Mouse (Mus musculus) forebrain, postnatal 0 days (tissue): Measurements from ENCODE around the gene Cytip. TPM values are rescaled to one million over a fixed set of nuclear protein-coding genes. Genes with fewer than 3 reads are reported as not detected.
"Not testable (repeated sequence)": the region's sequence is repeated elsewhere in the genome, so short reads cannot be mapped to it uniquely, and the experiment has no call there.

Experiments
- ATAC-seq: fragments of 200-750 bp; cut with Nextera tagmentation; 2 replicates; pipeline ENCODE4 v1.8.0; 2017; ENCODE audit warnings: mild to moderate bottlenecking, moderate library complexity
- DNase-seq: peaks from one replicate; pipeline ENCODE4 v3.0.0-alpha.2; 2015
- H3K27ac ChIP-seq: fragments of 300-500 bp; sonication (generic); 2 replicates; pipeline ENCODE4 v1.5.1; 2014; ENCODE audit warnings: low read depth, mild to moderate bottlenecking, antibody characterized with exemption, low read length, moderate library complexity, mixed read lengths
- H3K27me3 ChIP-seq: fragments of 300-500 bp; sonication (generic); 2 replicates; pipeline ENCODE4 v1.6.1; 2014; ENCODE audit warnings: mild to moderate bottlenecking, low read length, mixed read lengths; ENCODE audit not compliant: insufficient read depth
- H3K36me3 ChIP-seq: fragments of 300-500 bp; sonication (generic); 2 replicates; pipeline ENCODE4 v1.6.1; 2014; ENCODE audit warnings: mild to moderate bottlenecking, moderate library complexity; ENCODE audit not compliant: insufficient read depth
- H3K4me1 ChIP-seq: fragments of 300-500 bp; sonication (generic); 2 replicates; pipeline ENCODE4 v1.6.1; 2014; ENCODE audit warnings: antibody characterized with exemption; ENCODE audit not compliant: insufficient read depth
- H3K4me2 ChIP-seq: fragments of 300-500 bp; sonication (generic); 2 replicates; pipeline ENCODE4 v1.6.1; 2014; ENCODE audit warnings: low read depth, mild to moderate bottlenecking, moderate library complexity
- H3K4me3 ChIP-seq: fragments of 300-500 bp; sonication (generic); 2 replicates; pipeline ENCODE4 v1.5.1; 2014; ENCODE audit warnings: low read depth, low read length, mixed read lengths
- H3K9ac ChIP-seq: fragments of 300-500 bp; sonication (generic); 2 replicates; pipeline ENCODE4 v1.6.1; 2014; ENCODE audit warnings: mild to moderate bottlenecking
- H3K9me3 ChIP-seq: fragments of 300-500 bp; sonication (generic); 2 replicates; pipeline ENCODE4 v1.6.1; 2016; ENCODE audit warnings: low read length
- CTCF ChIP-seq: sonication (generic); IDR thresholded peaks from 2 replicates; pipeline ENCODE4 v1.5.1; 2016; ENCODE audit warnings: antibody characterized with exemption, control low read depth, low read depth
- WGBS: fragments of 180-500 bp; shearing (Covaris S2); extraction: QIAGEN DNeasy Blood & Tissue Kit; methylation state at CpG from one replicate; pipeline ENCODE4 v1.1.7; 2014; 5-methylcytosine and 5-hydroxymethylcytosine counted together
- polyA plus RNA-seq: library from polyadenylated mRNA; unstranded; fragments of >200 nt; fragmentation: Nextera tagmentation; extraction: Ambion mirVana; gene quantifications from 2 replicates; pipeline ENCODE4 v1.2.1, GENCODE M21; 2015
- total RNA-seq: library from RNA; depleted of rRNA; stranded (reverse); fragments of >200 nt; gene quantifications from 2 replicates; pipeline ENCODE4 v1.2.3, GENCODE M21; 2014; rRNA removed

Gene Cytip
- total and polyA plus RNA-seq, 2 experiments from 2014 or later = 0.33 to 0.42 TPM

GRCm38 (mm10) chr2:58111105-58111504, 84.2 kb downstream of the Cytip start:
- no peak overlapping the region for H3K4me3 ChIP-seq
- no peaks in the 10 kb centered on the region for H3K9me3 ChIP-seq
- WGBS = 81% methylated on average over 4 of the region's 4 CpGs
- no peaks in the 10 kb centered on the region for H3K36me3 ChIP-seq
- DNase-seq = no peak
- H3K9ac ChIP-seq = no peak overlapping the region
- no peaks in the 10 kb centered on the region for H3K4me1 ChIP-seq
- H3K27me3 ChIP-seq = no peaks in the 10 kb centered on the region
- no peak overlapping the region for H3K4me2 ChIP-seq
- H3K27ac ChIP-seq = no peak overlapping the region
- no peak for ATAC-seq
- no peak for TF ChIP-seq CTCF

GRCm38 (mm10) chr2:58107887-58108286, 87.4 kb downstream of the Cytip start:
- not testable (repeated sequence) for H3K27ac ChIP-seq, DNase-seq, H3K4me3 ChIP-seq, H3K36me3 ChIP-seq, H3K9me3 ChIP-seq, H3K4me1 ChIP-seq, H3K4me2 ChIP-seq, ATAC-seq, H3K27me3 ChIP-seq, H3K9ac ChIP-seq
- WGBS = 96% methylated on average over 12 of the region's 16 CpGs

- Histone ChIP-seq H3K27me3 (no peaks in the 10 kb centered on the region), H3K27ac (no peak overlapping the region), H3K4me2 (no peak overlapping the region), H3K36me3 (no peaks in the 10 kb centered on the region), H3K9me3 (no peaks in the 10 kb centered on the region), H3K4me3 (no peak overlapping the region), H3K9ac (no peak overlapping the region), H3K4me1 (no peaks in the 10 kb centered on the region)
- 89% methylated on average over 6 of the region's 6 CpGs for WGBS
- TF ChIP-seq CTCF = no peak
- DNase-seq = no peak
- ATAC-seq = no peak
These were observed 88.3 kb downstream of the Cytip start for GRCm38 (mm10) chr2:58107046-58107445.

GRCm38 (mm10) chr2:58094818-58095217, 100.5 kb downstream of the Cytip start:
- no peak for DNase-seq
- 11% methylated on average over 1 of the region's 1 CpGs for WGBS
- Histone ChIP-seq H3K4me1 (no peaks in the 10 kb centered on the region), H3K4me2 (no peak overlapping the region), H3K4me3 (no peak overlapping the region), H3K36me3 (no peaks in the 10 kb centered on the region), H3K9me3 (no peaks in the 10 kb centered on the region), H3K27me3 (no peaks in the 10 kb centered on the region), H3K9ac (no peak overlapping the region), H3K27ac (no peak overlapping the region)
- ATAC-seq = peak; percentile 42; the same call in 1 of the 2 replicates
- TF ChIP-seq CTCF = no peak

- Histone ChIP-seq H3K4me2 (no peak overlapping the region), H3K9me3 (no peaks in the 10 kb centered on the region), H3K27me3 (no peaks in the 10 kb centered on the region), H3K4me1 (no peaks in the 10 kb centered on the region), H3K36me3 (no peaks in the 10 kb centered on the region), H3K27ac (no peak overlapping the region), H3K9ac (no peak overlapping the region), H3K4me3 (no peak overlapping the region)
- no peak for TF ChIP-seq CTCF
- WGBS = 88% methylated on average over 1 of the region's 1 CpGs
- no peak for DNase-seq
- no peak for ATAC-seq
These were observed 108.9 kb downstream of the Cytip start for GRCm38 (mm10) chr2:58086420-58086819.

GRCm38 (mm10) chr2:58079849-58080248, 115.5 kb downstream of the Cytip start:
- no peaks in the 10 kb centered on the region for H3K9me3 ChIP-seq
- no peak for ATAC-seq
- H3K4me2 ChIP-seq = no peak overlapping the region
- H3K9ac ChIP-seq = no peak overlapping the region
- no peaks in the 10 kb centered on the region for H3K27me3 ChIP-seq
- no peak for DNase-seq
- TF ChIP-seq CTCF = no peak
- H3K4me1 ChIP-seq = no peaks in the 10 kb centered on the region
- 73% methylated on average over 1 of the region's 1 CpGs for WGBS
- no peak overlapping the region for H3K4me3 ChIP-seq
- H3K27ac ChIP-seq = no peak overlapping the region
- H3K36me3 ChIP-seq = no peaks in the 10 kb centered on the region

Other genes with a start within 250 kb of the Cytip start
- 0.14 TPM in 1 of 2 replicates, not detected in the other for gene Galnt5, start 197.6 kb downstream of the Cytip start, total RNA-seq
- 0.05 TPM in 1 of 2 replicates, not detected in the other for gene Galnt5, start 197.6 kb downstream of the Cytip start, polyA plus RNA-seq
- 0.85 and 1.1 TPM in 2 replicates for gene Ermn, start 142.7 kb downstream of the Cytip start, total RNA-seq
- 0.70 and 0.84 TPM in 2 replicates for gene Ermn, start 142.7 kb downstream of the Cytip start, polyA plus RNA-seq
- gene Acvr1c, start 162.4 kb upstream of the Cytip start, total RNA-seq = 1.6 and 2.7 TPM in 2 replicates
- gene Acvr1c, start 162.4 kb upstream of the Cytip start, polyA plus RNA-seq = 0.77 and 0.91 TPM in 2 replicates